Mouse (Mus musculus): ENCODE measurements around the gene Foxa3. TPM values are rescaled to one million over a fixed set of nuclear protein-coding genes. Genes with fewer than 3 reads are reported as not detected.

Foxa3 gene
- total RNA-seq, 4 experiments from 2014 or later, result 0.12 TPM; not detected in 3

DNA sequence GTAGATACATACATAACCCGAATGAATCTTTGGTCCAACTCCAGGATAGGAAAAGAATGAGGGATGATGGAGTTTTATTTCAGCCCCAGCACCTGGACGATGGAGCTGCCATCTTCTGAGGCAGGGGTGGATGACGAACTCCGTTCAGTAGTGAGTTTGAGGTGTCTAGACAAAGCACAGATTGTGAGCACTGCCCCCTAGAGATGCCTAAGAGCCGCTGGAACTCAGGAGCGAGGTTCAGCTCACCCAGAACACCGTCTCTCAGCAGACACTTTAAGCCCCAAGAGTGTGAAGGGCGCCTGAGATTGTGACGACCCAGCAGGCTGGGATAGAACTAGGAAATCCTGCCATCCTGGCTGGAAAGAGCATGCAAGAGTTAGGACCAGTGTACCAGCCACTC lies 24.5 kb downstream of the Foxa3 start:
- DNase-seq, result no peak

DNA sequence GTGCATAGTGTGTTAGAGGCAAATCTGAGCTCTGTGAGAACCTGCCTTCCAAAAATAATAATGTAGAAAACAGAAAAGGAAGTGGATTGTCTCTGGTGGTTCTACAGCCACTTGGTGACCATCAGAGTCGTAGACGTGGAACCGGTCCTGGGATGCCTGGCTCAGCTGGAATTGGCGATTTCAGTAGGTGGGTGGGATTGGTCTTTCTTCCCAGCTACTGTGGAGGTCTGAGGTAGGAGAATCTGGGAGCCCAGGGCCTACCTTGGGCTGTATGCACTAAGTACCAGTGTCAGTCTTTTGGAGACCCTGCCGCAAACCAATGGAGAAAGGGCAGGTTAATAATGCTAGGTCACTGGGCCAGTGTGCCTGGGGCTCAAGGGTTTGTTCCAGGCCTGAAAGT lies 30.3 kb downstream of the Foxa3 start:
- DNase-seq, result no peak

DNA sequence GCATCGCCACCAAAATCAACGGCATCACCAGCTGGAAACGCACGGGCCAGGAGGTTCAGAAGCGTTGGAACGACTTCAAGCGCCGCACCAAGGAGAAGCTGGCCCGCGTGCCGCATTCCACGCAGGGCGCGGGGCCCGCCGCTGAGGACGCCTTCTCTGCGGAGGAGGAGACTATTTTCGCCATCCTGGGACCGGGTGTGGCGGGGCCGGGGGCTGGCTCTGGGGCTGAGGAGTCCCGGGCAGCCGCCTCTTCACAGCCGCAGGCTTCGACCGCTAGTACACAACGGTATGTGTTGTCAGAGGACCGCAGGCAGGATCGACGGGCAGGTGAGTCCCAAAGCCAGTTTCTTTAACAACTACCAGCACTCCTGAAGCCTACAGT lies 31.1 kb downstream of the Foxa3 start:
- no peak for DNase-seq

DNA sequence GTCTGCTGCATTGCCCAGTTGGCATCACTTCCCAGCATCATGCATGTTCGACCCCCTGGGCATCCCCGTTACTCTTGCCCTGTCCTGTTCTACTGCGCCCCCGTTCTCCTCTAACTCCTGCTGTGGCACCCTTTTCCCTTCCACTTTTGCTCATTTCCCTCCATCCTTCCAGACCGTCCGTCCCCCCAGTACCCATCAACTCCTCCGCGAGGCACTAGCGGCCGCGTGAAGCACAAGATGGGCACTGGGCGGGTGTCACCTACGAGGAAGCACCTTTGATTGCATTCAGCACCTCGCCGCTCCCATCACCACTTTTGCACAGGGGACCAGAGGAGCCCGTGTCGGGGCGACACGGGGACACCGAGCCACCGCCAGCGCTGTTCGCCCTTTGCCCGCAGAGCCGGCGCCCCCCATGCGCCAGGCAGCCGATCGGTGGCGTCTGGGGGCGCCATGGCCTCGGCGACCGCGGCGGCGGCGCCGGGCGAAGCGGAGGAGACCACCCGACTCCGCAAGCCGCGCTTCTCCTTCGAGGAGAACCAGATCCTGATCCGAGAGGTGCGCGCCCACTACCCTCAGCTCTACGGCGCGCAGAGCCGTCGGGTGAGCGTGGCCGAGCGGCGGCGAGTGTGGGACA lies 31.6 kb downstream of the Foxa3 start:
- no peak for DNase-seq

DNA sequence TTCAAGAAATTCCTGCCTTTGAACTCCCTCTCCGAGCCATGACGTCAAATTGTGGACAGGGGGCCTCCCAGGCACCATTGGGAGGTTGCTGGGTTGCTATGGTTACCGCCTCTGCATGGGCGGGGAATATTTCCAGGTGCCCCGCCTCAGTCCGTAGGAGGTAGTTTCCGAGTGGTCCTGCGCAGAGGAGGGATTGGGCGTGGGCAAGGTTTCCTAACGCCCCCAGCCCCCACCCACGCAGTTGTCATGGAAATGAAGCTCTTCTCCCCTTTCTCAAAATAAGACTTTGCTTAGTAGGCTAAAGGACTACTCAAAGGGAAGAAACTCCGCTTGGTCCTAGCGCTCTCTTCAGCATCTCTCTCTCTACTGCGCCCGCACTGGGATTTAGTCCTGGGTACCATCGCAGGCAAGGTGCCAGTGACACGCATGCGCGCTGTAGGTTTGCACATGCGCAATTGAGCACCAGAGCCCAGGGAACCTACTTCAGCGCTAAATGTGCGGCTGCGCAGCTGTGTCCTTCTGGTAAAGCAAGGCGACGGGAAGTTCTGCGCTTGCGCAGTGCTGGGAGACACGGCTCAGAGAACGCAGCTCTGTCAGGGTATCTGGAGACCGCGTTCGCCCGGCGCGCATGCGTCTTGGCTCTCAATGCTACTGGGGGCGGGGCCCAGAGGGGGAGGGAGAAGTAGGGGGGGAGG lies 32.6 kb downstream of the Foxa3 start, which contains the start of gene Mypop:
TSS of gene Mypop (plus strand) at position 645 of the 695 bp plus-strand sequence.
- peak; percentile 100 for DNase-seq

DNA sequence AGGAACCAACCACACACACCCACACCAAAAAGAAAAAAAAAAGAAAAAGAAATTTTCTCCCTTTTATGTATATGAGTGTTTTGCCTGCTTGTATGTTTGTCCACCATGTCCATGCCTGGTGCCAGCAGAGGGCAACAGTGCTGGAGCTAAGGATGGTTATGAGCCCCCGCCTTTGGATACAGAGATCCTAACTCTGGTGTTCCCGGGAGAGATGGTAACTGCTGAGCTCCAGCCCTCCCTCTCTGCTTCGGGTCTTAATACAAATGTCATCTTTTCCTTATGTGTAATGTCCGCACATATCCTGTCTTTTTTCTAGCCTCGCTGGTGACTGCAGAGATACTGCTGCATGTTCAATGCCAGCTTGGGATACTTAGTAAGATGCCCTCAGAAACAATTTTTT lies 33.3 kb downstream of the Foxa3 start:
- DNase-seq, result no peak

DNA sequence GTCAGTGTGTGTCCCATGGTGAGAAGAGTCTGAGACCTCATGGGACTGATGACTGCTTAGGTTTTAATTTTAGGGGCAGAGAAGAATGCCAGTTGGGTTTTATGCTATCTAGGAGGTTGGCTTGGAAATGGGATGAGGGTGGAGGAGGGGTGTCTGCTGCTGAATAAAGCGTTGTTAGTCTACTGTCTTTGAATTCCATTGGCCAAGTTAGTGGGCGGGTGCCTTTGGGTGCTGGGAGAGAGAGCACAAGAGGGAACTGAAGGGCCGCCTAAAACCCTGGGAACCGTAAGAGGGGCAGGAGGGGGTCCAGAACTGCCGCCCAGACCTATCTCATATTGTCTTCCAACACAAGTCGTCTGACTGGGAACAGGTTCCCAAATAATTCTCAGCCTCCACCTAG lies 34.6 kb downstream of the Foxa3 start:
- DNase-seq, result no peak

DNA sequence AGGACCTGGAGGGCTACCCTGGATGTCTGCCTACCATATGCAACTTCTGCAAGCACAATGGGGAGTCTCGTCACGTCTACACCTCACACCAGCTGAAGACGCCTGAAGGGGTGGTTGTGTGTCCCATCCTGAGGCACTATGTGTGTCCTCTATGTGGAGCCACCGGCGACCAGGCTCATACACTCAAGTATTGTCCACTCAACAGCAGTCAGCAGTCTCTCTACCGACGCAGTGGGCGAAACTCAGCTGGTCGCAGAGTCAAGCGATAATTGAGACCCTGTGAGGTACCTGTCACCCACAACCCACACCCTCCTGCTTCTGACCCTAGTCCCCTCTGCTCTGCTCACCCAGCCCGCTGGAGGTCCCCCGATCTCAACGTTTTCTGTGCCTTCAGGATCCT lies 35.6 kb downstream of the Foxa3 start:
- no peak for DNase-seq

DNA sequence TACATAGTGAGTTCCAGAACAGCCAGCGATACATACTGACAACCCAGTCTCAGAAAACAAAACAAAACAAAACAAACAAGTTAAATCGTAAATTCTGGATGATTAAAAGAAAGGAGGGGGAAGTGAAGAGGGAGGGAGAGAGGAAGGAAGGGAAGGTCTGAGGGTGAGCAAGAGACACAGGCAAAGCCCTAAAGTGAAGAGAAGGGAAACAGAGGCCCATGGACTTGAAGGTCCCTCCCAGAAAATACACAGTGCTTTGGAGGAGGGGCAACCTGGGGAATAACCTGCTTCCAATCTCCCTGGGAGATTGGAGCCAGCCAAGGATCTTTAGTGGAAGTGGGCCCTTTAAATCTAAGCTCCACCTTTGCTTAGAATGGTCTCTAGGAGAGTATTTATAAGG lies 36.2 kb downstream of the Foxa3 start, which contains the start of gene Nanos2:
TSS of gene Nanos2 (plus strand) at position 301 of the 400 bp plus-strand sequence.
- no peak for DNase-seq

DNA sequence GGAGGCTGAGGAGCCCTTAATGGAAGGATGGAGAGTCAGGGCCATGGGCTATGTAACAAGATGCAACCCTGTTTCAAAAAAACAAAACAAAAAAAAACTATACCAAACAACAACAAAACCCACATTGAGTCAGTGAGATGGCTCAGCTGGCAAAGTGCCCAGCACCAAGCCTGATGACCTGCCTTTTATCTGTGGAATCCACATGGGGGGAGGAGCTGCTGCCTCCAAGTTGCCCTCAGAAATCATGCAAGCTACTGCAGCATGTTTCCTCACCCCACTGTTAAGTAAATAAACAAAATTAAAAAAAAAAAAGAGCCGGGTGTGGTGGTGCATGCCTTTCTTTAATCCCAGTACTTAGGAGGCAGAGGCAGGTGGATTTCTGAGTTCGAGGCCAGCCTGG lies 36.8 kb downstream of the Foxa3 start:
- no peak for DNase-seq

DNA sequence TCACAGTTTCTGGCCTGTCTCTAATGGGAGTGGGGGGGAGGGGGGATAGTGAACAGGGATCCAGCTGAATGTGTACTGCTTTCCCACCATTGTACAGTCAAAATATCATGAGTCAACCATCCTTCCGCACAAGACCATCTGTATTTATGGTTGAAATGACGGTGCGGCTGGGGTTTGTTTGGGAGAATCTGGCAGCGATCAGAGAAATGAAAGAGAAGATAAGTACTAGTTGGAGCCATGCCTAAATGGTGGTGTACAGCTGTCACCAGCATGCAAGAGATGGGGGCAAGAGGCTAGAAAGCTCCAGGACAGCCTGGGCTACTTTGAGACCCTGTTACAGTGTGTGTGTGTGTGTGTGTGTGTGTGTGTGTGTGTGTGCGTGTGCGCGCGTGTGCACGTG lies 45.0 kb downstream of the Foxa3 start:
- no peak for DNase-seq

DNA sequence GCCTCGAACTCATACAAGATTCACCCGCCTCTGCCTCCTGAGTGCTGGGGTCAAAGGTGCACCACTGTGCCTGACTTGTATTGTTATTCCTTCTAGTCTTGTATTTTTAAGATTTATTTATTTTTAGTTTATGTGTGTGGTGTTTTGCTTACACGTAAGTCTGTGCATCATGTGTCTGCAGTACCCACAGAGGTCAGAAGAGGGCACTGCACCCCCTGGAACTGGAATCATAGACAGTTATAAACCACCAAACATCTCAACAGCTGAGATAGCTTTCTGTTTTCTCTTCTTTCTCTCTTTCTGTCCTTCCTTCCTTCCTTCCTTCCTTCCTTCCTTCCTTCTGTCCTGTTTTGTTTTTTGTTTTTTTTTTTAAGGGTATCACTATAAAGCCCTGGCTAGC lies 52.4 kb downstream of the Foxa3 start:
- DNase-seq, result no peak

DNA sequence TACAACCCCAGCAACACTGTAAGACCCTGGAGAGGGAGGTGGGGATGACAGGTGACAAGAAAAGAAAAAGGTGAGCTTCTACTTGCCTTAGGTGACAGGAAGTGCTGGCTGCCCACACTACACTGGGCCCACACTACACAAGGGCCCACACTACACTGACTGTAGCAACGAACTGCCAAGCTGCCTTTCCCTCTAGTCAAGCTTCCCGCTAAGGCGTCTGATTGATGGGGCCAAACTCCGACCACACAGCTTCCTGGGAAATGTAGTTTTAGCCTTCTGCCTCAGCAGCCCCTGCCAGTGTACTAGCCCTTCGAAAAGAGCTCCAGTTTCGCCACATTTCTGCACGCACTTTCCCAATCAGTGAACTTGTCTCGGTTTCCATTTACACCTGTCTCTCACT lies 55.7 kb downstream of the Foxa3 start:
- no peak for DNase-seq

DNA sequence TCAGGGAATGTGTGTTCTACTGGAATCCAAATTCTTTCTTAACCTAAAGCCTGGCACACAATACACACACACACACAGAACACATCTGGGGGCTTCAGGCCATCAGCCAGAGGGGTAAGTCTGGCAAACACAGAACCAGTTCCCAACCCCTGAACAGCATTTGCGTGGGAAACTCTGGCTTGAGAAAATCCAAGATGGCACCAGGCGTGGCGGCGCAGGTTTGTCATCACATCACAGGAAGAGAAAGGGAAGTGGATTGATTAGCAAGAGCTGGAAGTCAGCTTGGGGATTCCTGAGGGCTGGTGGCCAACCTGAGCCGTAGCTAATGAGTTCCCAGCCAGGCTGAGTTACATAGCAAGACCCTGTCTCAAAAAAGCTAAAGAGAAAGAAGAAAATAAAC lies 58.0 kb downstream of the Foxa3 start:
- no peak for DNase-seq

DNA sequence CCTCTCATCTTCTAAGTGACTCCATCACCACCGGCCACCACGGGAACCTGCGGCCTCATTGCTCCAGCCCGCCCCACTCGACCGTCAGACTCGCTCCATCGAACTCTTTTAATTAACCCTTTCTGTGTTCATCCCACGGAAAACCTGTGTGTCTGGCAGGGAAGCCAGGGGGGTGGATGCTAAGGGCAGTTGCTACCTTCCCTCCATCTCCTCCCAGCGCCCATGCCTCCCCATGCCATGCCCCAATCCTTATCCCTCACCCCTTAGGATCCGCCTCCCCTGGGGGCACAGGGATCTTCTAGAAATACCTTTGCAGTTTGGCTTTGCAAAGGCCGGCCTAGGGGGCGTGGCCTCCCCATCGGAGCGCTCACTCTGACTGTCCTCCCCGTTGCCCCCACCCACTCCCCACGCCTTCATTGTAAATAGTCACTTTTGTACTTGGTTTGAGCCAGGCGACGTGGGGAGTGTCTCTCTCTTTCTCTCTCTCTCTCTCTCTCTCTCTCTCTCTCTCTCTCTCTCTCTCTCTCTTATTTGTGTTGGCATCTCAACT lies 60.0 kb downstream of the Foxa3 start:
- DNase-seq, result no peak

Other genes with a start within 250 kb of the Foxa3 start
- not detected for gene Psg19, start 225.0 kb downstream of the Foxa3 start, total RNA-seq (2022)
- not detected for gene Psg17, start 201.9 kb downstream of the Foxa3 start, total RNA-seq (2022)
- 10 to 100 TPM in 3 of 4 experiments, 1 to 10 TPM in 1; 8.5 to 12.4 (median 11.2) TPM for gene Mill2, start 183.6 kb downstream of the Foxa3 start, total RNA-seq (2022)
- gene Pglyrp1, start 152.2 kb downstream of the Foxa3 start, total RNA-seq (2022), result 1 to 10 TPM; 1.3 to 2.8 (median 1.8) TPM
- 10 to 100 TPM; 12.6 to 18.4 (median 14.0) TPM for gene Ccdc61, start 113.1 kb downstream of the Foxa3 start, total RNA-seq (2022)
- 1 to 10 TPM; 5.6 to 9.2 (median 7.1) TPM for gene Nova2, start 97.7 kb downstream of the Foxa3 start, total RNA-seq (2022)
- gene Nanos2, start 36.1 kb downstream of the Foxa3 start, total RNA-seq (2022), result not detected
- gene Mypop, start 32.3 kb downstream of the Foxa3 start, total RNA-seq (2022), result 10 to 100 TPM; 11.4 to 18.0 (median 15.5) TPM
- gene Irf2bp1, start 19.5 kb downstream of the Foxa3 start, total RNA-seq (2022), result 10 to 100 TPM; 49.0 to 52.8 (median 50.9) TPM
- gene Sympk, start 839 bp upstream of the Foxa3 start, total RNA-seq (2022), result 100 to 1,000 TPM; 110 to 113 (median 111) TPM
- under 1 TPM in 1 of 4 experiments, not detected in 3; 0.24 TPM for gene Rsph6a, start 31.2 kb upstream of the Foxa3 start, total RNA-seq (2022)
- gene Dmwd, start 52.7 kb upstream of the Foxa3 start, total RNA-seq (2022), result 10 to 100 TPM; 54.9 to 74.1 (median 62.4) TPM
- 100 to 1,000 TPM; 118 to 287 (median 209) TPM for gene Dmpk, start 60.3 kb upstream of the Foxa3 start, total RNA-seq (2022)
- gene Six5, start 71.1 kb upstream of the Foxa3 start, total RNA-seq (2022), result 10 to 100 TPM; 16.8 to 27.8 (median 20.2) TPM
- gene Gm4969, start 94.8 kb upstream of the Foxa3 start, total RNA-seq (2022), result not detected
- gene Fbxo46, start 96.3 kb upstream of the Foxa3 start, total RNA-seq (2022), result 10 to 100 TPM; 13.6 to 17.6 (median 16.1) TPM
- 10 to 100 TPM; 18.0 to 24.0 (median 23.9) TPM for gene Qpctl, start 125.8 kb upstream of the Foxa3 start, total RNA-seq (2022)
- gene Snrpd2, start 126.2 kb upstream of the Foxa3 start, total RNA-seq (2022), result 10 to 100 TPM; 86.1 to 97.7 (median 92.4) TPM
- gene Gipr, start 142.6 kb upstream of the Foxa3 start, total RNA-seq (2022), result 1 to 10 TPM in 1 of 4 experiments, under 1 TPM in 3; 0.17 to 1.5 (median 0.64) TPM
- gene Eml2, start 152.9 kb upstream of the Foxa3 start, total RNA-seq (2022), result 10 to 100 TPM; 56.2 to 79.2 (median 69.6) TPM
- 10 to 100 TPM in 2 of 4 experiments, 1 to 10 TPM in 2; 5.7 to 15.2 (median 8.2) TPM for gene Gpr4, start 189.0 kb upstream of the Foxa3 start, total RNA-seq (2022)
- 10 to 100 TPM; 32.4 to 41.5 (median 33.7) TPM for gene Opa3, start 204.8 kb upstream of the Foxa3 start, total RNA-seq (2022)
- 10 to 100 TPM; 44.8 to 70.6 (median 59.1) TPM for gene Vasp, start 248.3 kb upstream of the Foxa3 start, total RNA-seq (2022)